Mouse (Mus musculus) MEL (cell line): ENCODE data around the gene Notum. TPM values are rescaled to one million over a fixed set of nuclear protein-coding genes. Genes with fewer than 3 reads are reported as not detected.
A peak's percentile ranks its signal among the peaks of the same experiment; 100 is the strongest.

Experiments
- DNase-seq: peaks from one replicate; pipeline ENCODE4 v3.0.0; 2011; ENCODE audit warnings: low read depth, low spot score
- H3K27ac ChIP-seq: 2 replicates; pipeline ENCODE4 v1.5.1; 2012; ENCODE audit warnings: low read depth, mild to moderate bottlenecking, control low read depth, low read length, moderate library complexity; ENCODE audit not compliant: control insufficient read depth
- H3K27me3 ChIP-seq, 2 experiments: fragments of 150-350 bp in 1 of 2; sonication (generic) in 1 of 2; 2 replicates each; pipeline ENCODE4 v1.6.1; 2012; ENCODE audit warnings: low read length in 2 of 2, mild to moderate bottlenecking in 2 of 2, improper control_type of control experiment in 1 of 2, moderate library complexity in 1 of 2; ENCODE audit not compliant: insufficient read depth in 2 of 2, control insufficient read depth in 1 of 2
- H3K36me3 ChIP-seq, 2 experiments: 2 replicates each; pipeline ENCODE4 v1.6.1; 2012 to 2014; ENCODE audit warnings: low read length in 2 of 2, improper control_type of control experiment in 1 of 2, inconsistent platforms in 1 of 2, mild to moderate bottlenecking in 1 of 2; ENCODE audit not compliant: insufficient read depth in 2 of 2, control insufficient read depth in 1 of 2
- H3K4me1 ChIP-seq, 2 experiments: fragments of 150-350 bp in 1 of 2; sonication (generic) in 1 of 2; 2 replicates each; pipeline ENCODE4 v1.6.1; 2012; ENCODE audit warnings: low read length in 2 of 2, improper control_type of control experiment in 1 of 2, mild to moderate bottlenecking in 1 of 2; ENCODE audit not compliant: insufficient read depth in 2 of 2, control insufficient read depth in 1 of 2
- H3K4me3 ChIP-seq, 2 experiments: fragments of 150-350 bp in 1 of 2; sonication (generic) in 1 of 2; 2 replicates each; pipeline ENCODE4 v1.5.1; 2012; ENCODE audit warnings: low read depth in 2 of 2, low read length in 2 of 2, mild to moderate bottlenecking in 2 of 2, moderate library complexity in 2 of 2, control low read depth in 1 of 2, improper control_type of control experiment in 1 of 2; ENCODE audit not compliant: control insufficient read depth in 1 of 2, insufficient read depth in 1 of 2
- H3K79me2 ChIP-seq: 2 replicates; pipeline ENCODE4 v1.6.1; 2012; ENCODE audit warnings: mild to moderate bottlenecking, low read length, moderate library complexity; ENCODE audit not compliant: control insufficient read depth, poor library complexity, insufficient read depth
- H3K9ac ChIP-seq: 2 replicates; pipeline ENCODE4 v1.6.1; 2012; ENCODE audit warnings: low read depth, mild to moderate bottlenecking, control low read depth, low read length, moderate library complexity; ENCODE audit not compliant: control insufficient read depth, poor library complexity, severe bottlenecking
- H3K9me3 ChIP-seq: fragments of 150-350 bp; sonication (generic); replicated peaks from 2 replicates; pipeline ENCODE4 v1.6.1; 2012; ENCODE audit warnings: mild to moderate bottlenecking, low read length, improper control_type of control experiment, moderate library complexity; ENCODE audit not compliant: insufficient read depth
- CHD1 ChIP-seq: IDR thresholded peaks from 2 replicates; pipeline ENCODE4 v1.6.1; 2012; ENCODE audit warnings: low read depth, mild to moderate bottlenecking, inconsistent platforms, low read length, improper control_type of control experiment
- ELF1 ChIP-seq: IDR thresholded peaks from 2 replicates; pipeline ENCODE4 v1.6.1; 2014; ENCODE audit warnings: low read depth, mild to moderate bottlenecking, inconsistent platforms, low read length, improper control_type of control experiment, moderate library complexity
- EP300 ChIP-seq, 2 experiments: IDR thresholded peaks; 2 replicates each; pipeline ENCODE4 v1.6.1; 2011; ENCODE audit warnings: improper control_type of control experiment in 2 of 2, low read length in 2 of 2, low read depth in 1 of 2, mild to moderate bottlenecking in 1 of 2
- ETS1 ChIP-seq: IDR thresholded peaks from 2 replicates; pipeline ENCODE4 v1.6.1; 2012; ENCODE audit warnings: low read depth, mild to moderate bottlenecking, inconsistent platforms, low read length, improper control_type of control experiment, moderate library complexity
- GABPA ChIP-seq: IDR thresholded peaks from 2 replicates; pipeline ENCODE4 v1.6.1; 2012; ENCODE audit warnings: low read depth, mild to moderate bottlenecking, inconsistent platforms, low read length, improper control_type of control experiment, moderate library complexity
- GATA1 ChIP-seq: IDR thresholded peaks from 2 replicates; pipeline ENCODE4 v1.6.1; 2011; ENCODE audit warnings: low read depth, low read length, improper control_type of control experiment
- HCFC1 ChIP-seq: IDR thresholded peaks from 2 replicates; pipeline ENCODE4 v1.6.1; 2012; ENCODE audit warnings: low read depth, mild to moderate bottlenecking, inconsistent platforms, low read length, improper control_type of control experiment, moderate library complexity
- JUND ChIP-seq: IDR thresholded peaks from 2 replicates; pipeline ENCODE4 v1.6.1; 2011; ENCODE audit warnings: low read depth, mild to moderate bottlenecking, improper control_type of control experiment, low read length
- KAT2A ChIP-seq: conservative IDR thresholded peaks from 2 replicates; pipeline ENCODE4 v1.6.1; 2012; ENCODE audit warnings: low read depth, low read length, improper control_type of control experiment, inconsistent platforms
- MAFK ChIP-seq: IDR thresholded peaks from 2 replicates; pipeline ENCODE4 v1.6.1; 2011; ENCODE audit warnings: low read depth, mild to moderate bottlenecking, low read length, improper control_type of control experiment, borderline replicate concordance
- MAX ChIP-seq: IDR thresholded peaks from 2 replicates; pipeline ENCODE4 v1.6.1; 2011; ENCODE audit warnings: low read length, improper control_type of control experiment
- MEF2A ChIP-seq: IDR thresholded peaks from 2 replicates; pipeline ENCODE4 v1.6.1; 2014; ENCODE audit warnings: low read depth, mild to moderate bottlenecking, inconsistent platforms, low read length, improper control_type of control experiment; ENCODE audit not compliant: poor library complexity, insufficient replicate concordance, severe bottlenecking; ENCODE audit errors: extremely low read depth
- MXI1 ChIP-seq: IDR thresholded peaks from 2 replicates; pipeline ENCODE4 v1.6.1; 2011; ENCODE audit warnings: mild to moderate bottlenecking, low read depth, low read length, improper control_type of control experiment
- MYB ChIP-seq: IDR thresholded peaks from 2 replicates; pipeline ENCODE4 v1.6.1; 2011; ENCODE audit warnings: mild to moderate bottlenecking, low read depth, low read length, improper control_type of control experiment
- MYC ChIP-seq: IDR thresholded peaks from 2 replicates; pipeline ENCODE4 v1.6.1; 2011; ENCODE audit warnings: low read depth, mild to moderate bottlenecking, low read length, improper control_type of control experiment, moderate library complexity
- NELFE ChIP-seq: IDR thresholded peaks from 2 replicates; pipeline ENCODE4 v1.6.1; 2011; ENCODE audit warnings: low read depth, low read length, improper control_type of control experiment
- NRF1 ChIP-seq: IDR thresholded peaks from 2 replicates; pipeline ENCODE4 v1.6.1; 2014; ENCODE audit warnings: low read depth, mild to moderate bottlenecking, inconsistent platforms, low read length, improper control_type of control experiment, moderate library complexity; ENCODE audit not compliant: poor library complexity, insufficient read depth, severe bottlenecking
- POLR2A ChIP-seq, 2 experiments: IDR thresholded peaks; 2 replicates each; pipeline ENCODE4 v1.6.1; 2011 to 2012; ENCODE audit warnings: low read length in 2 of 2, mild to moderate bottlenecking in 2 of 2, control low read depth in 1 of 2, improper control_type of control experiment in 1 of 2, low read depth in 1 of 2, moderate library complexity in 1 of 2; ENCODE audit not compliant: control insufficient read depth in 1 of 2, insufficient read depth in 1 of 2, poor library complexity in 1 of 2
- POLR2AphosphoS2 ChIP-seq: IDR thresholded peaks from 2 replicates; pipeline ENCODE4 v1.6.1; 2011; ENCODE audit warnings: low read length, improper control_type of control experiment
- RCOR1 ChIP-seq: IDR thresholded peaks from 2 replicates; pipeline ENCODE4 v1.6.1; 2012; ENCODE audit warnings: low read depth, mild to moderate bottlenecking, inconsistent platforms, low read length, improper control_type of control experiment
- SMC3 ChIP-seq: IDR thresholded peaks from 2 replicates; pipeline ENCODE4 v1.6.1; 2011; ENCODE audit warnings: low read depth, low read length, improper control_type of control experiment
- TCF12 ChIP-seq: IDR thresholded peaks from 2 replicates; pipeline ENCODE4 v1.6.1; 2014; ENCODE audit warnings: low read depth, mild to moderate bottlenecking, inconsistent platforms, low read length, improper control_type of control experiment, moderate library complexity
- USF1 ChIP-seq: IDR thresholded peaks from 2 replicates; pipeline ENCODE4 v1.6.1; 2014; ENCODE audit warnings: low read depth, mild to moderate bottlenecking, inconsistent platforms, low read length, improper control_type of control experiment, moderate library complexity
- USF2 ChIP-seq, 2 experiments: IDR thresholded peaks; 2 replicates each; pipeline ENCODE4 v1.6.1; 2011 to 2012; ENCODE audit warnings: improper control_type of control experiment in 2 of 2, low read length in 2 of 2, borderline replicate concordance in 1 of 2, inconsistent platforms in 1 of 2, low read depth in 1 of 2, mild to moderate bottlenecking in 1 of 2; ENCODE audit not compliant: insufficient read depth in 1 of 2
- ZC3H11A ChIP-seq: IDR thresholded peaks from 2 replicates; pipeline ENCODE4 v1.6.1; 2012; ENCODE audit warnings: low read depth, mild to moderate bottlenecking, inconsistent platforms, low read length, improper control_type of control experiment
- ZKSCAN1 ChIP-seq: IDR thresholded peaks from 2 replicates; pipeline ENCODE4 v1.6.1; 2012; ENCODE audit warnings: low read depth, mild to moderate bottlenecking, inconsistent platforms, low read length, improper control_type of control experiment, moderate library complexity
- ZMIZ1 ChIP-seq: IDR thresholded peaks from 2 replicates; pipeline ENCODE4 v1.6.1; 2012; ENCODE audit warnings: low read depth, mild to moderate bottlenecking, inconsistent platforms, low read length, improper control_type of control experiment, moderate library complexity
- ZNF384 ChIP-seq: IDR thresholded peaks from 2 replicates; pipeline ENCODE4 v1.6.1; 2012; ENCODE audit warnings: low read depth, mild to moderate bottlenecking, inconsistent platforms, low read length, improper control_type of control experiment
- polyA plus RNA-seq, 2 experiments: library from polyadenylated mRNA; stranded (reverse) in 1 of 2; unstranded in 1 of 2; fragments of >175 nt in 1 of 2; fragments of >200 nt in 1 of 2; gene quantifications; 2 replicates each; pipeline versions ENCODE4 v1.2.1 to v1.2.4; 2012; ENCODE audit warnings: low replicate concordance in 2 of 2, low read depth in 1 of 2; ENCODE audit not compliant: insufficient read length in 2 of 2, insufficient read depth in 1 of 2, missing spikeins in 1 of 2
- total RNA-seq: library from RNA; depleted of rRNA; stranded (reverse); fragments of 300-350 nt; gene quantifications from 2 replicates; pipeline ENCODE4 v1.2.3, GENCODE M21; 2012

Notum gene
- total and polyA plus RNA-seq, 3 experiments, result not detected

GRCm38 (mm10) chr11:120634810-120635209, 26.2 kb downstream of the Notum start:
- peaks cover 0 to 37% of the 10 kb centered on the region in 2 experiments; a peak in 2 of 4 replicates for H3K36me3 ChIP-seq
- H3K9me3 ChIP-seq, result no peaks in the 10 kb centered on the region
- no peak overlapping the region for H3K27ac ChIP-seq
- no peak overlapping the region for H3K4me3 ChIP-seq
- peak; percentile 24 for DNase-seq
- no peak overlapping the region for H3K9ac ChIP-seq
- H3K4me1 ChIP-seq, result peaks cover 25 to 43% of the 10 kb centered on the region in 2 experiments
- TF ChIP-seq ETS1 (no peak), RCOR1 (no peak), MYC (no peak), MXI1 (no peak), KAT2A (no peak), MAX (no peak), USF1 (no peak)
- no peaks in the 10 kb centered on the region for H3K27me3 ChIP-seq
- H3K79me2 ChIP-seq, result peaks cover 41% of the 10 kb centered on the region

GRCm38 (mm10) chr11:120633520-120634343, 27.2 kb downstream of the Notum start, which contains the start of gene Mafg:
Mafg (minus strand) TSS chr11:120633600.
- peak; percentile 99 for DNase-seq
- H3K4me3 ChIP-seq, result peak within 1 kb of the TSS; percentile 79 to 87
- H3K9ac ChIP-seq, result peak within 1 kb of the TSS; percentile 98
- no peaks in the 10 kb centered on the region for H3K9me3 ChIP-seq
- H3K36me3 ChIP-seq, result peaks cover 3 to 39% of the 10 kb centered on the region in 2 experiments; a peak in 3 of 4 replicates
- H3K27ac ChIP-seq, result peak within 1 kb of the TSS; percentile 78
- no peaks in the 10 kb centered on the region for H3K27me3 ChIP-seq
- H3K79me2 ChIP-seq, result peaks cover 51% of the 10 kb centered on the region
- peaks cover 26 to 48% of the 10 kb centered on the region in 2 experiments for H3K4me1 ChIP-seq
- TF ChIP-seq KAT2A, result no peak
- TF ChIP-seq GABPA, result no peak
- TF ChIP-seq ETS1, result peak; percentile 52; the same call in 1 of the 2 replicates
- TF ChIP-seq USF2 (IDR thresholded peaks at IDR 0.05; ENCODE audit: borderline replicate concordance in 1 of 2, insufficient read depth in 1 of 2, low read depth in 1 of 2, low read length in 2 of 2), result peak; percentile 81 to 94; a peak in 3 of 4 replicates
- TF ChIP-seq SMC3, result no peak
- 0 out of 4 replicates have a peak, but pooled peaks of 1 of the 2 experiments have one; percentile 12 for TF ChIP-seq EP300 (IDR thresholded peaks at IDR 0.05; ENCODE audit: low read depth in 1 of 2, low read length in 2 of 2)
- TF ChIP-seq MYC, result peak; percentile 78
- peak; percentile 95 for TF ChIP-seq NRF1
- no peak for TF ChIP-seq ZMIZ1
- peak; percentile 55; the same call in 1 of the 2 replicates for TF ChIP-seq TCF12
- peak; percentile 65; the same call in 1 of the 2 replicates for TF ChIP-seq NELFE
- TF ChIP-seq POLR2AphosphoS2, result no peak
- peak; percentile 82 for TF ChIP-seq HCFC1
- TF ChIP-seq MEF2A, result no peak
- peak in 1 of 2 experiments; percentile 87; a peak in 3 of 4 replicates for TF ChIP-seq POLR2A (IDR thresholded peaks at IDR 0.05; ENCODE audit: control insufficient read depth in 1 of 2, insufficient read depth in 1 of 2, low read depth in 1 of 2, low read length in 2 of 2, poor library complexity in 1 of 2)
- TF ChIP-seq ZC3H11A, result no peak
- TF ChIP-seq ZKSCAN1, result no peak
- TF ChIP-seq MXI1, result peak; percentile 91
- peak; percentile 98 for TF ChIP-seq USF1
- no peak for TF ChIP-seq JUND
- no peak for TF ChIP-seq CHD1
- TF ChIP-seq GATA1, result no peak
- peak; percentile 74 for TF ChIP-seq ELF1
- TF ChIP-seq MYB, result no peak
- no peak for TF ChIP-seq MAFK
- peak; percentile 93 for TF ChIP-seq MAX
- TF ChIP-seq ZNF384, result no peak
